Mouse (Mus musculus) myocyte (in vitro differentiated cells): ENCODE measurements around the gene Cluh.

Experiments
- MAX ChIP-seq: IDR thresholded peaks from one replicate; pipeline ENCODE4 v1.6.1; 2011; ENCODE audit warnings: low read depth, mild to moderate bottlenecking, control low read depth
- POLR2A ChIP-seq: IDR thresholded peaks from one replicate; pipeline ENCODE4 v1.6.1; 2011; ENCODE audit warnings: low read depth, mild to moderate bottlenecking, control low read depth, moderate library complexity; ENCODE audit not compliant: insufficient read length

DNA sequence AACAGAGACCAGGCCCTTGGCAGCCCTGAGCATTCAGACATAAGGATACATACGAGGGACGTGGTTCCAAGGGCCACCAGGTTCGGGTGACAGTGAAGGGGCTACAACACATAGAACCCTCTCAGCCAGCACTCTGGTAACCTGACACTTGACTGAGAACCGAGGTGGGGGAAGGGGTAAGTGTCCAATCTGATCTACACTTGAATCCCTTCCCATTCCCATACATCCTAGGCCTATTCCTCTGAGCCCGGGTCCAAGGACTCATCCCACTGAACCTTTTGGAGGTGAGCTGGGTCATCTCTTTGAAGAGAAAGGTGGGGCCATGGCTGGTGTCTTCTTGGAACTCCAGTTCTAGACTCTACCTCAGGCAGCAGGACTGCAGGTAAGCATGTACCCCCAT lies 39.2 kb upstream of the Cluh start:
- TF ChIP-seq MAX, result no peak
- no peak for TF ChIP-seq POLR2A
